Mouse (Mus musculus): Measurements from ENCODE around the gene Rbfox3. TPM values are rescaled to one million over a fixed set of nuclear protein-coding genes. Genes with fewer than 3 reads are reported as not detected.

Gene Rbfox3
- polyA plus RNA-seq, 1 experiment from 2014 or later: 0.29 TPM

- no peak overlapping the region for H3K4me2 ChIP-seq
- 59% methylated on average over 3 of the region's 3 CpGs for WGBS
- no peaks in the 10 kb centered on the region for H3K4me1 ChIP-seq
- H3K27ac ChIP-seq: no peak overlapping the region
- no peaks in the 10 kb centered on the region for H3K27me3 ChIP-seq
- H3K4me3 ChIP-seq: no peak overlapping the region
- ATAC-seq (ENCODE audit: borderline replicate concordance, extremely low read depth, low FRiP score, low TSS enrichment): no peak
- H3K9me3 ChIP-seq: no peaks in the 10 kb centered on the region
- no peak overlapping the region for H3K9ac ChIP-seq
- no peaks in the 10 kb centered on the region for H3K36me3 ChIP-seq
Observed at GRCm38 (mm10) chr11:118666172-118666571, 245.2 kb downstream of the Rbfox3 start.

GRCm38 (mm10) chr11:118663305-118663704 is 248.1 kb downstream of the Rbfox3 start:
- Histone ChIP-seq H3K4me2 (no peak overlapping the region), H3K9ac (no peak overlapping the region), H3K4me3 (no peak overlapping the region), H3K4me1 (no peaks in the 10 kb centered on the region), H3K27me3 (no peaks in the 10 kb centered on the region), H3K27ac (no peak overlapping the region), H3K9me3 (no peaks in the 10 kb centered on the region), H3K36me3 (no peaks in the 10 kb centered on the region)
- 43% methylated on average over 8 of the region's 8 CpGs for WGBS
- ATAC-seq (ENCODE audit: borderline replicate concordance, extremely low read depth, low FRiP score, low TSS enrichment): no peak

- Histone ChIP-seq H3K9ac (no peak overlapping the region), H3K27ac (no peak overlapping the region)
- no peak for ATAC-seq (ENCODE audit: borderline replicate concordance, extremely low read depth, low FRiP score, low TSS enrichment)
Observed at GRCm38 (mm10) chr11:118659305-118659704, 252.1 kb downstream of the Rbfox3 start.

GRCm38 (mm10) chr11:118655833-118656232 is 255.6 kb downstream of the Rbfox3 start:
- Histone ChIP-seq H3K9me3 (no peaks in the 10 kb centered on the region), H3K9ac (no peak overlapping the region), H3K27me3 (no peaks in the 10 kb centered on the region), H3K27ac (no peak overlapping the region), H3K36me3 (no peaks in the 10 kb centered on the region), H3K4me2 (no peak overlapping the region), H3K4me3 (no peak overlapping the region), H3K4me1 (no peaks in the 10 kb centered on the region)
- no peak for ATAC-seq (ENCODE audit: borderline replicate concordance, extremely low read depth, low FRiP score, low TSS enrichment)
- 55% methylated on average over 4 of the region's 4 CpGs for WGBS

More at GRCm38 (mm10) chr11:118659305-118659704, 252.1 kb downstream of the Rbfox3 start:
- Histone ChIP-seq H3K4me3 (no peak overlapping the region), H3K36me3 (no peaks in the 10 kb centered on the region), H3K27me3 (no peaks in the 10 kb centered on the region), H3K9me3 (no peaks in the 10 kb centered on the region), H3K4me1 (no peaks in the 10 kb centered on the region), H3K4me2 (no peak overlapping the region)
- 9% methylated on average over 10 of the region's 10 CpGs for WGBS

GRCm38 (mm10) chr11:118653521-118654318 is 257.7 kb downstream of the Rbfox3 start:
- ATAC-seq (ENCODE audit: borderline replicate concordance, extremely low read depth, low FRiP score, low TSS enrichment): no peak
- Histone ChIP-seq H3K9ac (no peak overlapping the region), H3K36me3 (no peaks in the 10 kb centered on the region), H3K9me3 (no peaks in the 10 kb centered on the region), H3K27ac (no peak overlapping the region), H3K4me2 (no peak overlapping the region), H3K4me1 (no peaks in the 10 kb centered on the region), H3K4me3 (no peak overlapping the region), H3K27me3 (no peaks in the 10 kb centered on the region)
- WGBS: 82% methylated on average over 14 of the region's 14 CpGs

- Histone ChIP-seq H3K9me3 (no peaks in the 10 kb centered on the region), H3K4me3 (no peak overlapping the region), H3K4me2 (no peak overlapping the region), H3K4me1 (no peaks in the 10 kb centered on the region), H3K27ac (no peak overlapping the region), H3K9ac (no peak overlapping the region), H3K36me3 (no peaks in the 10 kb centered on the region), H3K27me3 (no peaks in the 10 kb centered on the region)
- WGBS: 69% methylated on average over 13 of the region's 13 CpGs
- no peak for ATAC-seq (ENCODE audit: borderline replicate concordance, extremely low read depth, low FRiP score, low TSS enrichment)
Observed at GRCm38 (mm10) chr11:118652401-118653240, 258.8 kb downstream of the Rbfox3 start.

- Histone ChIP-seq H3K9me3 (no peaks in the 10 kb centered on the region), H3K27ac (no peak overlapping the region), H3K9ac (no peak overlapping the region), H3K4me2 (no peak overlapping the region), H3K4me3 (no peak overlapping the region), H3K27me3 (no peaks in the 10 kb centered on the region), H3K4me1 (no peaks in the 10 kb centered on the region), H3K36me3 (no peaks in the 10 kb centered on the region)
- ATAC-seq (ENCODE audit: borderline replicate concordance, extremely low read depth, low FRiP score, low TSS enrichment): no peak
- WGBS: 11% methylated on average over 5 of the region's 5 CpGs
Observed at GRCm38 (mm10) chr11:118648369-118648768, 263.0 kb downstream of the Rbfox3 start.

GRCm38 (mm10) chr11:118646864-118647263 is 264.5 kb downstream of the Rbfox3 start:
- no peak for ATAC-seq (ENCODE audit: borderline replicate concordance, extremely low read depth, low FRiP score, low TSS enrichment)

GRCm38 (mm10) chr11:118645158-118645557 is 266.2 kb downstream of the Rbfox3 start:
- no peak for ATAC-seq (ENCODE audit: borderline replicate concordance, extremely low read depth, low FRiP score, low TSS enrichment)
- H3K9ac ChIP-seq: no peak overlapping the region

More at GRCm38 (mm10) chr11:118646864-118647263, 264.5 kb downstream of the Rbfox3 start:
- 70% methylated on average over 3 of the region's 3 CpGs for whole genome bisulfite sequencing
- H3K36me3 ChIP-seq: no peaks in the 10 kb centered on the region
- no peaks in the 10 kb centered on the region for H3K27me3 ChIP-seq
- H3K4me3 ChIP-seq: no peak overlapping the region
- H3K27ac ChIP-seq: no peak overlapping the region
- no peak overlapping the region for H3K9ac ChIP-seq
- no peak overlapping the region for H3K4me2 ChIP-seq
- H3K9me3 ChIP-seq: no peaks in the 10 kb centered on the region
- H3K4me1 ChIP-seq: no peaks in the 10 kb centered on the region

GRCm38 (mm10) chr11:118640706-118641105 is 270.7 kb downstream of the Rbfox3 start:
- ATAC-seq (ENCODE audit: borderline replicate concordance, extremely low read depth, low FRiP score, low TSS enrichment): no peak
- no peak overlapping the region for H3K4me2 ChIP-seq
- H3K4me1 ChIP-seq: no peaks in the 10 kb centered on the region
- no peaks in the 10 kb centered on the region for H3K9me3 ChIP-seq
- H3K27ac ChIP-seq: no peak overlapping the region
- no peak overlapping the region for H3K4me3 ChIP-seq
- H3K27me3 ChIP-seq: no peaks in the 10 kb centered on the region
- H3K9ac ChIP-seq: no peak overlapping the region
- no peaks in the 10 kb centered on the region for H3K36me3 ChIP-seq
- 82% methylated on average over 4 of the region's 4 CpGs for WGBS

More at GRCm38 (mm10) chr11:118645158-118645557, 266.2 kb downstream of the Rbfox3 start:
- whole genome bisulfite sequencing: 54% methylated on average over 3 of the region's 3 CpGs
- H3K27me3 ChIP-seq: no peaks in the 10 kb centered on the region
- H3K36me3 ChIP-seq: no peaks in the 10 kb centered on the region
- no peak overlapping the region for H3K4me2 ChIP-seq
- no peak overlapping the region for H3K27ac ChIP-seq
- H3K9me3 ChIP-seq: no peaks in the 10 kb centered on the region
- no peaks in the 10 kb centered on the region for H3K4me1 ChIP-seq
- H3K4me3 ChIP-seq: no peak overlapping the region

GRCm38 (mm10) chr11:118637718-118638117 is 273.7 kb downstream of the Rbfox3 start:
- no peaks in the 10 kb centered on the region for H3K36me3 ChIP-seq
- no peak overlapping the region for H3K4me2 ChIP-seq
- no peaks in the 10 kb centered on the region for H3K4me1 ChIP-seq
- H3K9ac ChIP-seq: no peak overlapping the region
- 67% methylated on average over 10 of the region's 10 CpGs for WGBS
- H3K27ac ChIP-seq: no peak overlapping the region
- no peak for ATAC-seq (ENCODE audit: borderline replicate concordance, extremely low read depth, low FRiP score, low TSS enrichment)
- no peak overlapping the region for H3K4me3 ChIP-seq
- H3K27me3 ChIP-seq: no peaks in the 10 kb centered on the region
- H3K9me3 ChIP-seq: no peaks in the 10 kb centered on the region

GRCm38 (mm10) chr11:118634647-118635046 is 276.8 kb downstream of the Rbfox3 start:
- Histone ChIP-seq H3K27ac (no peak overlapping the region), H3K27me3 (no peaks in the 10 kb centered on the region), H3K4me3 (no peak overlapping the region), H3K4me2 (no peak overlapping the region), H3K9ac (no peak overlapping the region), H3K36me3 (no peaks in the 10 kb centered on the region), H3K9me3 (no peaks in the 10 kb centered on the region), H3K4me1 (no peaks in the 10 kb centered on the region)
- WGBS: 44% methylated on average over 8 of the region's 8 CpGs
- no peak for ATAC-seq (ENCODE audit: borderline replicate concordance, extremely low read depth, low FRiP score, low TSS enrichment)
